Mouse (Mus musculus) MEL (cell line): Measurements from ENCODE around the gene Galnt17. TPM values are rescaled to one million over a fixed set of nuclear protein-coding genes. Genes with fewer than 3 reads are reported as not detected.

ENCODE experiments used
- DNase-seq: peaks from one replicate; pipeline ENCODE4 v3.0.0; 2011; ENCODE audit warnings: low read depth, low spot score
- H3K27ac ChIP-seq: 2 replicates; pipeline ENCODE4 v1.5.1; 2012; ENCODE audit warnings: low read depth, mild to moderate bottlenecking, control low read depth, low read length, moderate library complexity; ENCODE audit not compliant: control insufficient read depth
- H3K27me3 ChIP-seq, 2 experiments: fragments of 150-350 bp in 1 of 2; sonication (generic) in 1 of 2; 2 replicates each; pipeline ENCODE4 v1.6.1; 2012; ENCODE audit warnings: low read length in 2 of 2, mild to moderate bottlenecking in 2 of 2, improper control_type of control experiment in 1 of 2, moderate library complexity in 1 of 2; ENCODE audit not compliant: insufficient read depth in 2 of 2, control insufficient read depth in 1 of 2
- H3K36me3 ChIP-seq, 2 experiments: 2 replicates each; pipeline ENCODE4 v1.6.1; 2012 to 2014; ENCODE audit warnings: low read length in 2 of 2, improper control_type of control experiment in 1 of 2, inconsistent platforms in 1 of 2, mild to moderate bottlenecking in 1 of 2; ENCODE audit not compliant: insufficient read depth in 2 of 2, control insufficient read depth in 1 of 2
- H3K4me1 ChIP-seq, 2 experiments: fragments of 150-350 bp in 1 of 2; sonication (generic) in 1 of 2; 2 replicates each; pipeline ENCODE4 v1.6.1; 2012; ENCODE audit warnings: low read length in 2 of 2, improper control_type of control experiment in 1 of 2, mild to moderate bottlenecking in 1 of 2; ENCODE audit not compliant: insufficient read depth in 2 of 2, control insufficient read depth in 1 of 2
- H3K4me3 ChIP-seq, 2 experiments: fragments of 150-350 bp in 1 of 2; sonication (generic) in 1 of 2; 2 replicates each; pipeline ENCODE4 v1.5.1; 2012; ENCODE audit warnings: low read depth in 2 of 2, low read length in 2 of 2, mild to moderate bottlenecking in 2 of 2, moderate library complexity in 2 of 2, control low read depth in 1 of 2, improper control_type of control experiment in 1 of 2; ENCODE audit not compliant: control insufficient read depth in 1 of 2, insufficient read depth in 1 of 2
- H3K79me2 ChIP-seq: 2 replicates; pipeline ENCODE4 v1.6.1; 2012; ENCODE audit warnings: mild to moderate bottlenecking, low read length, moderate library complexity; ENCODE audit not compliant: control insufficient read depth, poor library complexity, insufficient read depth
- H3K9ac ChIP-seq: 2 replicates; pipeline ENCODE4 v1.6.1; 2012; ENCODE audit warnings: low read depth, mild to moderate bottlenecking, control low read depth, low read length, moderate library complexity; ENCODE audit not compliant: control insufficient read depth, poor library complexity, severe bottlenecking
- H3K9me3 ChIP-seq: fragments of 150-350 bp; sonication (generic); replicated peaks from 2 replicates; pipeline ENCODE4 v1.6.1; 2012; ENCODE audit warnings: mild to moderate bottlenecking, low read length, improper control_type of control experiment, moderate library complexity; ENCODE audit not compliant: insufficient read depth
- BHLHE40 ChIP-seq: IDR thresholded peaks from 2 replicates; pipeline ENCODE4 v1.6.1; 2012; ENCODE audit warnings: low read depth, mild to moderate bottlenecking, inconsistent platforms, low read length, improper control_type of control experiment, borderline replicate concordance
- CTCF ChIP-seq, 3 experiments: IDR thresholded peaks in 2 of 3; conservative IDR thresholded peaks in 1 of 3; 2 replicates each; pipeline ENCODE4 v1.5.1; 2011 to 2012; ENCODE audit warnings: low read length in 3 of 3, low read depth in 2 of 3, mild to moderate bottlenecking in 2 of 3, improper control_type of control experiment in 1 of 3, inconsistent platforms in 1 of 3, mixed read lengths in 1 of 3, moderate library complexity in 1 of 3; ENCODE audit not compliant: control insufficient read depth in 1 of 3, insufficient read depth in 1 of 3, poor library complexity in 1 of 3, severe bottlenecking in 1 of 3
- GABPA ChIP-seq: IDR thresholded peaks from 2 replicates; pipeline ENCODE4 v1.6.1; 2012; ENCODE audit warnings: low read depth, mild to moderate bottlenecking, inconsistent platforms, low read length, improper control_type of control experiment, moderate library complexity
- HCFC1 ChIP-seq: IDR thresholded peaks from 2 replicates; pipeline ENCODE4 v1.6.1; 2012; ENCODE audit warnings: low read depth, mild to moderate bottlenecking, inconsistent platforms, low read length, improper control_type of control experiment, moderate library complexity
- JUND ChIP-seq: IDR thresholded peaks from 2 replicates; pipeline ENCODE4 v1.6.1; 2011; ENCODE audit warnings: low read depth, mild to moderate bottlenecking, improper control_type of control experiment, low read length
- MAFK ChIP-seq: IDR thresholded peaks from 2 replicates; pipeline ENCODE4 v1.6.1; 2011; ENCODE audit warnings: low read depth, mild to moderate bottlenecking, low read length, improper control_type of control experiment, borderline replicate concordance
- MAZ ChIP-seq: IDR thresholded peaks from 2 replicates; pipeline ENCODE4 v1.6.1; 2012; ENCODE audit warnings: low read depth, mild to moderate bottlenecking, inconsistent platforms, low read length, improper control_type of control experiment
- MXI1 ChIP-seq: IDR thresholded peaks from 2 replicates; pipeline ENCODE4 v1.6.1; 2011; ENCODE audit warnings: mild to moderate bottlenecking, low read depth, low read length, improper control_type of control experiment
- MYC ChIP-seq: IDR thresholded peaks from 2 replicates; pipeline ENCODE4 v1.6.1; 2011; ENCODE audit warnings: low read depth, mild to moderate bottlenecking, low read length, improper control_type of control experiment, moderate library complexity
- POLR2AphosphoS2 ChIP-seq: IDR thresholded peaks from 2 replicates; pipeline ENCODE4 v1.6.1; 2011; ENCODE audit warnings: low read length, improper control_type of control experiment
- POLR2AphosphoS5 ChIP-seq: IDR thresholded peaks from 2 replicates; pipeline ENCODE4 v1.6.1; 2012; ENCODE audit warnings: low read depth, borderline replicate concordance, mild to moderate bottlenecking, inconsistent platforms, low read length, moderate library complexity, mixed read lengths
- SMC3 ChIP-seq: IDR thresholded peaks from 2 replicates; pipeline ENCODE4 v1.6.1; 2011; ENCODE audit warnings: low read depth, low read length, improper control_type of control experiment
- TBP ChIP-seq: IDR thresholded peaks from 2 replicates; pipeline ENCODE4 v1.8.0; 2011; ENCODE audit warnings: low read depth, low read length, improper control_type of control experiment
- TCF12 ChIP-seq: IDR thresholded peaks from 2 replicates; pipeline ENCODE4 v1.6.1; 2014; ENCODE audit warnings: low read depth, mild to moderate bottlenecking, inconsistent platforms, low read length, improper control_type of control experiment, moderate library complexity
- USF1 ChIP-seq: IDR thresholded peaks from 2 replicates; pipeline ENCODE4 v1.6.1; 2014; ENCODE audit warnings: low read depth, mild to moderate bottlenecking, inconsistent platforms, low read length, improper control_type of control experiment, moderate library complexity
- USF2 ChIP-seq, 2 experiments: IDR thresholded peaks; 2 replicates each; pipeline ENCODE4 v1.6.1; 2011 to 2012; ENCODE audit warnings: improper control_type of control experiment in 2 of 2, low read length in 2 of 2, borderline replicate concordance in 1 of 2, inconsistent platforms in 1 of 2, low read depth in 1 of 2, mild to moderate bottlenecking in 1 of 2; ENCODE audit not compliant: insufficient read depth in 1 of 2
- ZC3H11A ChIP-seq: IDR thresholded peaks from 2 replicates; pipeline ENCODE4 v1.6.1; 2012; ENCODE audit warnings: low read depth, mild to moderate bottlenecking, inconsistent platforms, low read length, improper control_type of control experiment
- ZMIZ1 ChIP-seq: IDR thresholded peaks from 2 replicates; pipeline ENCODE4 v1.6.1; 2012; ENCODE audit warnings: low read depth, mild to moderate bottlenecking, inconsistent platforms, low read length, improper control_type of control experiment, moderate library complexity
- ZNF384 ChIP-seq: IDR thresholded peaks from 2 replicates; pipeline ENCODE4 v1.6.1; 2012; ENCODE audit warnings: low read depth, mild to moderate bottlenecking, inconsistent platforms, low read length, improper control_type of control experiment
- polyA plus RNA-seq, 2 experiments: library from polyadenylated mRNA; stranded (reverse) in 1 of 2; unstranded in 1 of 2; fragments of >175 nt in 1 of 2; fragments of >200 nt in 1 of 2; gene quantifications; 2 replicates each; pipeline versions ENCODE4 v1.2.1 to v1.2.4; 2012; ENCODE audit warnings: low replicate concordance in 2 of 2, low read depth in 1 of 2; ENCODE audit not compliant: insufficient read length in 2 of 2, insufficient read depth in 1 of 2, missing spikeins in 1 of 2
- total RNA-seq: library from RNA; depleted of rRNA; stranded (reverse); fragments of 300-350 nt; gene quantifications from 2 replicates; pipeline ENCODE4 v1.2.3, GENCODE M21; 2012

The Galnt17 gene
- total and polyA plus RNA-seq, 3 experiments: not detected

DNA sequence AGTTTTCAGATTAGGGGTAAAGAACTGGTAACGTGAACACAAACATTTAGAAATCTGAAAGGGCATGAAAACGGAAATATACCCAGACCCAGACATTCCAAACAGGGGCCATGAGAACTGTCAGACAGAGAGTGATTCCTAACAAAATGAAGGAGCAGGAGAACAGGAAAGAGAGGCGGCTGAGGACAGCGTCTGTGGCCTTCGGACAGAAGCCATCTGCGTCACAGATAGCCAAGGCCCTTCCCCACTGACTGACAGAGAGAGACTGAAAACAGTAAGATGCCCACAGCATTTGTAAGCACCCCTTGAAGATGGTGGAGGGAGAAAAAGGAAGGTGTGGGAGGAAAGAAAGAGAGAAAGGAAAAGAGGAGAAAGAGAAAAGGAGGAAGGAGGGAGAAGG lies 139.1 kb downstream of the Galnt17 start:
- Histone ChIP-seq H3K9me3 (no peaks in the 10 kb centered on the region), H3K27ac (no peak overlapping the region)

DNA sequence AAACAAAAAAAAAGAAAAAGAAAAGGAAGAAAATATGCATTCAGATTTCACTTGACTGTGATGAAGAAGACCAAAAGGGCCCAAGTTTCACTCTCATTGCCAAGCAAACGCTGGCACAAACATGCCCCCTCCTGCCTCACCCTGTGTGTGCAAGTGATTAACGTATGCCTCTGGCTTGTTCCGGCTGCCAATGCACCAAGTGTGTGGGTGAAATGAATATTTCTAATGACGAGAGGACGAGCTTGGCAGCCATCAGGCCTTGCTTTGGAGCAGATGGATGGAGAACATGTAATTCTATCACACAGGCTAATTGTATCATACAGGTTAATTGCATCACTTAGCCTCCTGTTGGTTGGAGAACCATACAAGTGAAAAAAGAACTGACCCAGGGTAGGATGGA lies 140.9 kb downstream of the Galnt17 start:
- no peaks in the 10 kb centered on the region for H3K79me2 ChIP-seq
- H3K4me3 ChIP-seq: no peak overlapping the region
- H3K27ac ChIP-seq: no peak overlapping the region
- H3K27me3 ChIP-seq: no peaks in the 10 kb centered on the region
- TF ChIP-seq USF1: no peak
- no peak for TF ChIP-seq MXI1
- no peak for TF ChIP-seq TCF12
- TF ChIP-seq USF2 (IDR thresholded peaks at IDR 0.05; ENCODE audit: borderline replicate concordance in 1 of 2, insufficient read depth in 1 of 2, low read depth in 1 of 2, low read length in 2 of 2): no peak
- TF ChIP-seq ZMIZ1: no peak
- TF ChIP-seq TBP: no peak
- TF ChIP-seq JUND: no peak
- TF ChIP-seq BHLHE40: no peak
- no peak for TF ChIP-seq MYC
- TF ChIP-seq ZNF384: no peak
- no peak for TF ChIP-seq SMC3
- TF ChIP-seq HCFC1: no peak
- no peak for TF ChIP-seq ZC3H11A
- TF ChIP-seq POLR2AphosphoS2: no peak
- TF ChIP-seq CTCF (IDR thresholded peaks at IDR 0.05 in 2 of 3, conservative IDR thresholded peaks at IDR 0.05 in 1 of 3; ENCODE audit: control insufficient read depth in 1 of 3, insufficient read depth in 1 of 3, low read depth in 2 of 3, low read length in 3 of 3, poor library complexity in 1 of 3, severe bottlenecking in 1 of 3): no peak
- TF ChIP-seq GABPA: no peak
- no peak for TF ChIP-seq POLR2AphosphoS5
- no peak for TF ChIP-seq MAZ
- TF ChIP-seq, all 39 proteins: peak for 0
- Histone ChIP-seq H3K4me1 (no peaks in the 10 kb centered on the region), H3K9ac (no peak overlapping the region), H3K9me3 (no peaks in the 10 kb centered on the region), H3K36me3 (no peaks in the 10 kb centered on the region)
- no peak for DNase-seq

More for the DNA sequence above, 139.1 kb downstream of the Galnt17 start:
- TF ChIP-seq POLR2AphosphoS2 (no peak), USF1 (no peak), MAZ (no peak), MAFK (no peak), POLR2AphosphoS5 (no peak)
- H3K4me3 ChIP-seq: no peak overlapping the region
- no peaks in the 10 kb centered on the region for H3K79me2 ChIP-seq
- no peaks in the 10 kb centered on the region for H3K27me3 ChIP-seq
- no peak overlapping the region for H3K9ac ChIP-seq
- H3K36me3 ChIP-seq: no peaks in the 10 kb centered on the region
- no peak for DNase-seq
- H3K4me1 ChIP-seq: no peaks in the 10 kb centered on the region
